Mouse (Mus musculus): ENCODE data around the gene Olfr872.
"Not testable (repeated sequence)": the region's sequence is repeated elsewhere in the genome, so short reads cannot be mapped to it uniquely, and the experiment has no call there.

Olfr872 gene

GRCm38 (mm10) chr9:20236819-20237218, at the start of gene Olfr872:
Gene Olfr872 (plus strand): TSS chr9:20237119.
- DNase-seq (ENCODE audit: low spot score) = no peak

- DNase-seq (ENCODE audit: low spot score) = no peak
Observed at GRCm38 (mm10) chr9:20202131-20202530, 34.8 kb upstream of the Olfr872 start.

GRCm38 (mm10) chr9:20203413-20203984, 33.4 kb upstream of the Olfr872 start:
- not testable (repeated sequence) for DNase-seq (ENCODE audit: low spot score)

GRCm38 (mm10) chr9:20210812-20211211, 26.1 kb upstream of the Olfr872 start:
- no peak for DNase-seq (ENCODE audit: low spot score)

- DNase-seq (ENCODE audit: low spot score) = no peak
Observed at GRCm38 (mm10) chr9:20211477-20211876, 25.4 kb upstream of the Olfr872 start.

GRCm38 (mm10) chr9:20211907-20212306, 25.0 kb upstream of the Olfr872 start, which contains the start of gene Olfr871:
Gene Olfr871 (plus strand): TSS chr9:20212207.
- no peak for DNase-seq (ENCODE audit: low spot score)

- DNase-seq (ENCODE audit: low spot score) = no peak
Observed at GRCm38 (mm10) chr9:20237378-20237777, 459 bp downstream of the Olfr872 start.

- no peak for DNase-seq (ENCODE audit: low spot score)
Observed at GRCm38 (mm10) chr9:20282051-20282450, 45.1 kb downstream of the Olfr872 start, which contains the start of gene Olfr39. Gene Olfr39 (plus strand): TSS chr9:20282351.

GRCm38 (mm10) chr9:20295562-20295961, 58.6 kb downstream of the Olfr872 start:
- not testable (repeated sequence) for DNase-seq (ENCODE audit: low spot score)

- no peak for DNase-seq (ENCODE audit: low spot score)
Observed at GRCm38 (mm10) chr9:20298232-20298631, 61.3 kb downstream of the Olfr872 start, which contains the start of gene Olfr873. Gene Olfr873 (plus strand): TSS chr9:20298532.

Measured in ovary, postnatal 14 days (tissue).